Mouse (Mus musculus) ovary, postnatal 36 days (tissue): ENCODE results near the gene Hus1b.

Experiments used
- DNase-seq: peaks from one replicate; pipeline ENCODE4 v3.0.0; 2022; ENCODE audit warnings: low spot score, mixed read lengths

Gene Hus1b

DNA sequence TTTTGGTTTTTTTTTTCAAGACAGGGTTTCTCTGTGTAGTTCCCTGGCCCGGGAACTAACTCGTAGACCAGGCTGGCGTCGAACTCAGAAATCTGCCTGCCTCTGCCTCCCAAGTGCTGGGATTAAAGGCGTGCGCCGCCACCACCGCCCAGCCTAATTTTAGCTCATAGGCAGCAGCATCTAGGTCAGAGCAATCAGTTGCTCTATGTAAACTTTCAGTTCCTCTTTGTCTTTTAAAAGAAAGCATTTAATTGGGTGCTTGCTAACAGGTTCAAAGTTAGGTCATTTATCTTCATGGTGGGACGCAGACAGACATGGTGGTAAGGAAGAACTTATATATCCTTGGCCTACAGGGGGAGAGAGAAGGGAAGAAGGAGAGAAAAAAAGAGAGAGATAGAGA lies 1.6 kb upstream of the Hus1b start:
- DNase-seq: no peak

GRCm38 (mm10) chr13:30947129-30947528 lies 430 bp downstream of the Hus1b start:
- DNase-seq: no peak

DNA sequence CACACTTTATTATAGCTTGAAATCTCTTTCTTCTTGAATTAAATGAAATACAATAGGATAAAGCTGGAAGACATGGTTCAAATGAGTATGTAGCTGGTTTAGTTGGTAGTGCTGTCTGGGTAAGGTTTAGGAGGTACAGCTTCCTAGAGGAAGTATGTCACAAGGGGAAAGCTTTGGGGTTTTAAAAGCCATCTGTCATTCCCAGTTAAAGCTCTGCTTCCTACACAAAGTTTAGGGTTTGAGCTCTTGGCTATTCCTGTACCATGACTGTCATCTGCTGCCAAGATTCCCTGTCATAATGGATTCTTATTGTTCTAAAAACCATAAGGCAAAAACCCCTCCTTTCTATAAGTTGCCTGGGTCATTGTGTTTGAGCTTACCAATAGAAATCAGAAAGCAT lies 1.8 kb downstream of the Hus1b start:
- DNase-seq: no peak

- DNase-seq: no peak
Observed at GRCm38 (mm10) chr13:30932972-30933371, 14.6 kb downstream of the Hus1b start.

DNA sequence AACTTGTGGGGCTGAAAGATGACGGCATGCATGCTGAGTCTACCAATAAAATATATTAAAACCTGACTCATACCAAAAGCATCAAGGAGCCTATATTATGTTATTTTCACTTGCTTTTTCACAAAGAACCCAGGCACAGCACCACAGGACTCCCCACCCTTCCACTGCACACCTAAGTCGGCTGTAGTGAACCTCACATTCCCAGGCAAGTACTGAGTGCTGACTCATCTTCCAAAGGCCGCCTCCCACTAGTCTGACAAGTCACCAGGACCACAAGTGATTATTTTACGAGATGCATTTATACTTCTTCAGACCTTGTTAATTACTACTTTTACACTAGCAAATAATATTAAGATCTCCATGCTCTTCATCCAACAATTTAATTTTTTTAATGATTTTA lies 15.9 kb downstream of the Hus1b start:
- DNase-seq: no peak

- DNase-seq: no peak
Observed at GRCm38 (mm10) chr13:30929119-30929518, 18.4 kb downstream of the Hus1b start.

DNA sequence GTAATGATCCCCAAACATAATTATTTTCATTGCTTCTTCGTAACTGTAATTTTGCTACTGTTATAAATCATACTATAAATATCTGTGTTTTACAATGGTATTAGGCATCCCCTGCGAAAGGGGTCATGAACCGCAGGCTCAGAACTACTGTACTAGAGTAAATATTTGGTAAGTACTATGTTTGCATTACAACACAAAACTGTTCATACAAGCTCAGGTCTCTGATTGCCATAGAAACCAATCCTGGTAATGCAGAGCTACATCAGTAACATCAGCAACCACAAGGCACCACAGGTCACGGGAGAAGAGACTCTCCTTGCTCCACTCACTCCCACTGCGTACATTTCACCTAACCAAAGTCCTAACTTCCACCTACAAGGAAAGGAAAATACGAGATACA lies 23.3 kb downstream of the Hus1b start:
- no peak for DNase-seq

DNA sequence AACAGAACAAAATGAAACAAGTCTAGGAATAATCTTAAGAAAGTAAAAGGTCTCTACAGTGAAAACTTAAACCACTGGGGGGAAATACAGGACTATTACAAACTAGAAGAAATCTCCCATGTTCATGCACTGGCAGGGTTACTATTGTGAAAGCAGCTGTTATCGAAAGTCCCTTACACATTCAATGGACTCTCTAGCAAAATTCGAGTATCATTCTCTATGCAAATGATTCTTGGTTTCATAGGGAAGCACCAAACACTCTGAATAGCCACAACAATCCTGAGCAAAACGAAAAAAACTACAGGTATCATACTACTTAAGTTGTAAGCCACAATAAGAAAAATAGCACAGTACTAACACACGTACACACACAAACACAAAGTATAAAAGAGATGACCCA lies 25.6 kb downstream of the Hus1b start:
- no peak for DNase-seq

DNA sequence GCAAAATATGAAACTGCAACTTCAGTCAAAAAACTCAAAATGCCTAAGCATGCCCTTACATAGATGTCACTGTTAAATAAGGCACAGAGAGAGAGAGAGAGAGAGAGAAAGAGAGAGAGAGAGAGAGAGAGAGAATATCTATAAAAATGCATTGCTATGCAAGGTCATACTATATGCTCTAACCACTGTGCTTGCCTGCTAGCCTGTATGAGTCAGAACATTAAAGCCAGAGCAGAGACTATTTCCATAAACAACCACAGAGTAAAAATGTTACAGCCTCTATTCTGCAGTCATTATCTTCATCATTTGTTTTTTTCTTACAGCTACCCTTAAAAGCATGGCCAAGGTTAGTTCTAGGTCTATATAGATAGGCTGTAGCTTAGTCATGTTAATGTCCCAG lies 33.8 kb downstream of the Hus1b start:
- DNase-seq: no peak

DNA sequence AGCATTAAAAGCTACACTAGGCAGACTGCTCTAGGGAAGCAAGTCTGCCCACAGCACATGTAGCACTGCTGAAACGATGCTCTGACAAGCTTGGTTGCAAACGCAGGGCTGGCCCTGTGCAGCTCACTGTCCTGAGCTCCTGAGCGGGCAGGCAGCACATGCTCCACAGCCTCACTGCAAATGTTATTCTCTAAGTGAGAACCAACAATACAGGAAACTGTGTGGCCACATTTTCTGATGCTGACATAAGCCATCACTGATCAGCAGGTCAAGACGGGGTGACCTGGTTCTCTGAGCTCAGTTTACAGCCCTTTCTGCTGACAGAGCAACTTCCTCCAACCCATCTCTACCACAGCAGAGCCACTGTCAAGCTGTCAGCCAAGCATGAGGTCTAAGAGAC lies 34.5 kb downstream of the Hus1b start:
- DNase-seq: no peak

- no peak for DNase-seq
Observed at GRCm38 (mm10) chr13:30911931-30912625, 35.5 kb downstream of the Hus1b start.

GRCm38 (mm10) chr13:30910889-30911288 lies 36.7 kb downstream of the Hus1b start:
- no peak for DNase-seq

DNA sequence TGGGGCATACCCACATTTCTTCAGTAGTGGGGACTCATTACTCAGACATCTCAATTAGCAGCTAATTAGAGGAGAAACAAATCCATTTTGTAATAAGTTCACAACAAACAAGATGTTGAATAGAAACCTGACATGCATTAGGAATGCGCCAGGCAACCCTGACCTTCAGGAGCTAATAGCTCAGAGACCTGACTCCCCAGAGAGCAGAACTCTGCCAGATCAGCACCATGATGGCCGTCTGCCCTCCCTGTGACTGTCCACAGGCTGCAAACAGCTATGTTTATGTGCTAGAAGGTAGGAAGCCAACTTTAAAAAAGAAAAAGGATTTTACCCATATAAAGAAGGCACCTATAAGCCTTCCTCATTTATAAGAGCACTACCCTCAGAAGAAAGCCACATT lies 45.3 kb downstream of the Hus1b start:
- no peak for DNase-seq

- DNase-seq: no peak
Observed at GRCm38 (mm10) chr13:30901387-30902041, 46.0 kb downstream of the Hus1b start.
